Comparison of ENCODE assay signal across 23 mouse cellular contexts in the genomic region with DNA sequence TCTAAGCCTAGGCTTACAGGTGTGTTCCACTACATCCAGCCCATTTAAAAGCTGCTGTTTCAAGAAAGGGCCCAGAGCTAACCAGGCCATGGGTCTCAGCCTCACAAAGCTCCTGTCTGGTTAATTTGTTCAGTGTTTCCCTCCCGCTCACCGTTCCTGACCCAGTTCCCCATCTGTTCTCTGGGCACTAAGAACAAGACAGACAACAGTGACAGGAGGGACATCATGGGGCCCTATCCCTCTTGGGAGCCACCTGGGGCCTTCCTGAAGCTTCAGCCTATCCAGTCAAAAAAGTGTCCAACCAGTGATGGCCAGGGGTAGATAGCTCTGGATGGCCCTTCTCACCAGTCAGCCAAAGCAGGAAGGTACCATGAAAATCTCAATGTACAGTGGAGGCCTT. TPM values are rescaled to one million over a fixed set of nuclear protein-coding genes. Genes with fewer than 3 reads are reported as not detected.
"Had no signal": no experiment of that assay in that cellular context is flagged by ENCODE, and none has a peak within 500 bp of the region (broad histone marks: within the 10 kb centered on the region; RNA-seq: fewer than 3 reads in every experiment).

No protein-coding gene starts in this region.

- H3K36me3 ChIP-seq: limb, embryonic 15.5 days; liver, embryonic 13.5 days; lung, embryonic 15.5 days; midbrain, embryonic 12.5 days; neural tube, embryonic 15.5 days; stomach, embryonic 15.5 days had no signal

- H3K9ac ChIP-seq: limb, embryonic 15.5 days; liver, embryonic 13.5 days; liver, postnatal 0 days; lung, embryonic 15.5 days; midbrain, embryonic 12.5 days; neural tube, embryonic 15.5 days; stomach, embryonic 15.5 days had no signal

- DNase-seq: kidney, adult 8-10 months; kidney, postnatal 25 days; liver, embryonic 13.5 days; liver, postnatal 0 days; lung, postnatal 14 days; thymus, adult 2 months; thymus, postnatal 4 days had no signal

- H3K27me3 ChIP-seq: neural tube, embryonic 15.5 days had no signal

- H3K9me3 ChIP-seq: limb, embryonic 15.5 days; liver, embryonic 13.5 days; lung, embryonic 15.5 days; megakaryocyte, embryonic 14.5 days; midbrain, embryonic 12.5 days; neural tube, embryonic 15.5 days; stomach, embryonic 15.5 days had no signal

- H3K4me2 ChIP-seq: limb, embryonic 15.5 days; liver, embryonic 13.5 days; lung, embryonic 15.5 days; midbrain, embryonic 12.5 days; neural tube, embryonic 15.5 days; stomach, embryonic 15.5 days had no signal

- ATAC-seq: liver, postnatal 0 days had no signal

- H3K27ac ChIP-seq: left cerebral cortex, adult 2 months; limb, embryonic 15.5 days; liver, embryonic 13.5 days; lung, embryonic 15.5 days; macrophage; midbrain, embryonic 12.5 days; neural tube, embryonic 15.5 days; stomach, embryonic 15.5 days had no signal

- H3K4me1 ChIP-seq: liver, embryonic 13.5 days; megakaryocyte, embryonic 14.5 days had no signal

- H3K4me3 ChIP-seq: left cerebral cortex, adult 2 months; limb, embryonic 15.5 days; liver, embryonic 13.5 days; lung, embryonic 15.5 days; megakaryocyte, embryonic 14.5 days; midbrain, embryonic 12.5 days; myocyte; neural tube, embryonic 15.5 days; stomach, embryonic 15.5 days had no signal

RNA-seq across cellular contexts. Expression of gene Kcna10, which starts 20.1 kb away (rescaled TPM):
- total RNA-seq: layer of hippocampus, postnatal 25 days; left cerebral cortex, postnatal 14 days had no signal
- polyA plus RNA-seq: kidney, embryonic 16.5 days; limb, embryonic 11.5 days; liver, embryonic 13.5 days; liver, postnatal 0 days; lung, embryonic 15.5 days; macrophage; midbrain, embryonic 12.5 days; myocyte; neural tube, embryonic 11.5 days; neural tube, embryonic 15.5 days; spleen, adult 2 months; stomach, embryonic 15.5 days; thymus, adult 2 months had no signal

RNA-seq across cellular contexts. Expression of gene Cym, which starts 58.8 kb away (rescaled TPM):
- total RNA-seq: layer of hippocampus, postnatal 25 days; left cerebral cortex, adult 2 months; left cerebral cortex, postnatal 14 days had no signal
- polyA plus RNA-seq: limb, embryonic 11.5 days; macrophage; midbrain, embryonic 12.5 days; neural tube, embryonic 11.5 days; testis, adult 2 months had no signal
